Mouse (Mus musculus) bone marrow, adult 2 months (tissue): ENCODE measurements around the gene Serinc5. TPM values are rescaled to one million over a fixed set of nuclear protein-coding genes. Genes with fewer than 3 reads are reported as not detected.

ENCODE experiments used
- H3K27ac ChIP-seq: fragments of 200-500 bp; 2 replicates; pipeline ENCODE4 v1.5.1; 2012; ENCODE audit warnings: low read depth, mild to moderate bottlenecking, control low read depth, inconsistent platforms, low read length; ENCODE audit not compliant: control insufficient read depth, poor library complexity, insufficient read depth
- H3K4me1 ChIP-seq: fragments of 200-500 bp; 2 replicates; pipeline ENCODE4 v1.6.1; 2011; ENCODE audit warnings: low read length; ENCODE audit not compliant: control insufficient read depth, insufficient read depth
- H3K4me3 ChIP-seq: fragments of 200-500 bp; replicated peaks from 2 replicates; pipeline ENCODE3; 2011; ENCODE audit warnings: mild to moderate bottlenecking, low read depth, low read length, control low read depth; ENCODE audit not compliant: control insufficient read depth
- CTCF ChIP-seq: fragments of 200-500 bp; IDR thresholded peaks from 2 replicates; pipeline ENCODE4 v1.5.1; 2011; ENCODE audit warnings: low read length, control low read depth; ENCODE audit not compliant: control insufficient read depth, insufficient read depth
- POLR2A ChIP-seq: fragments of 200-500 bp; IDR thresholded peaks from 2 replicates; pipeline ENCODE4 v1.6.1; 2011; ENCODE audit warnings: low read depth, mild to moderate bottlenecking, control low read depth, low read length, borderline replicate concordance; ENCODE audit not compliant: control insufficient read depth
- WGBS: fragments of 180-500 bp; shearing (Covaris S2); methylation state at CpG from one replicate; pipeline ENCODE4 v1.1.7; 2018; 5-methylcytosine and 5-hydroxymethylcytosine counted together
- polyA plus RNA-seq: library from polyadenylated mRNA; stranded (reverse); fragments of >200 nt; gene quantifications from 2 replicates; pipeline ENCODE4 v1.2.4, GENCODE M21; 2011; ENCODE audit warnings: low replicate concordance; ENCODE audit not compliant: missing spikeins, insufficient read depth, insufficient read length

Gene Serinc5
- polyA plus RNA-seq, 1 experiment: 17.4 TPM

DNA sequence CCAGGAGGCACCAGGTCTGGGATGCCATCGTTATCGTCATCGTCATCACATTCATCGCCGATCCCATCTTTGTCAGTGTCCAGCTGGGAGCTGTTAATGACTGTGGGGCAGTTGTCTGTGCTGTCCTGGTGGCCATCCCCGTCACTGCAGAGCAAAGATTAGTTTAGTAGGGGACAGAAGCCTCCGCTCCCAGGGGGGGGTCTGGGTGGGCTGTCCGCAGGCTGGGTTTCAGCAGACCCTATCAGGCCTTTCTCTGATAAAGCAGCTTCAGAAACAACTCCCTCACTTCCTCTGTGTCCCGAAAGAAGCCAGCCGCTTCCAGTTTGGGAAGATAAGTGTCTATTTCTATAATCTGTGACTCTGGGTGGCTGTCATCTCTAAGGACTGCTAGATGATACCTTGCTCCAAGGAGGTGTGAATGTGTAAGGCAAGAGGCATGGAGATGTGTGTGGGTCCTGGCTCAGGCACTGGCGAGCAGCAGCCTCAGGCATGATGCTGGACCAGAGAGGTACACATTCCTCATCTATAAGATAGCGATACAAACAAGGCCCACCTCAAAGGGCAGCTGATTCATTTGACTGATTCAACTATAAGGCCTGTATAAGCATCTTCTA lies 147.2 kb downstream of the Serinc5 start:
- WGBS: 84% methylated on average over 12 of the region's 12 CpGs

DNA sequence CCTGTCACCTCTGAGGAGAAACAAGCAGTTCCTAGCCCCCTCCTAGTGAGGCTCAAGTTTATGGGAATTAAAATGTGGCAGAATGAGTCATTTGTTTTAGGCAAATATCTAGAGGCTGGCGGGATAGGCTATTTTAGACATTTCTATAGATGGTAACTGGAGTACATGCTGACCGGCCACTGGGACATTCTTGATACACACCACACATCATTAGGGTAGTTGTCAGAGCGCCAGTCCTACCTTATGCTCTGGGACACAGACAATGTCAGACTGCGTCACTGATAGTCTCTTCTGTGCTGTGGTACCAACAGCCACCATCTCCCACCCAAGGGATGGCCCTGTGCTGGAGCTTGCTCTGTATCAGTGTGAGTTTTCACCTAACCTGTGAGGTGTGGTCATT lies 148.2 kb downstream of the Serinc5 start:
- H3K4me3 ChIP-seq: no peak overlapping the region
- no peaks in the 10 kb centered on the region for H3K4me1 ChIP-seq
- H3K27ac ChIP-seq: no peak overlapping the region
- 74% methylated on average over 4 of the region's 4 CpGs for WGBS
- no peak for TF ChIP-seq CTCF
- TF ChIP-seq POLR2A: no peak

More for the DNA sequence above, 147.2 kb downstream of the Serinc5 start:
- Histone ChIP-seq H3K4me1 (no peaks in the 10 kb centered on the region), H3K27ac (no peak overlapping the region), H3K4me3 (no peak overlapping the region)
- TF ChIP-seq POLR2A (no peak), CTCF (no peak)

DNA sequence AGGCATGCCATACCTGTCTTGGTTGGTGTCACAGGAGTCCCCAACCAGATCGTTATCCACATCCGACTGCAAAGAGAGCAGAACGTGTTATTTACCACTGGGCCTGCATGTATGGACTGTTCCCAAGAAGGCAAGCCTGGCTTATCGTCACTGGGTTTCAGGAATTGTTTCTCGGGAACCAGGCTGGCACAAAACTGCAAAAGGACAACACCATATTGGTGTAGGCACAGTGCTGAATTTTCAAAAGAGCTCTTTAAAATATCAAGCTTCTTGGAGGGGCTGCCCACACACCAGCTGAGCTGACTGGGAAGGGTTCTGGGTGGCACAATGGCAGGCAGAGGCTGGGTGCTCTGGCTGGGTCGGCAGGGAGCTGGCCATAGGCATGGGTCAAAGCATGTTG lies 149.6 kb downstream of the Serinc5 start:
- Histone ChIP-seq H3K27ac (no peak overlapping the region), H3K4me1 (no peaks in the 10 kb centered on the region), H3K4me3 (no peak overlapping the region)
- TF ChIP-seq CTCF: no peak
- TF ChIP-seq POLR2A: no peak
- WGBS: 81% methylated on average over 6 of the region's 6 CpGs

Other genes starting within 250 kb of the Serinc5 start
- gene Ankrd34b, start 185.2 kb upstream of the Serinc5 start, polyA plus RNA-seq: 0.77 TPM in 1 of 2 replicates, not detected in the other
- gene Fam151b, start 127.1 kb upstream of the Serinc5 start, polyA plus RNA-seq: 7.2 TPM in 1 of 2 replicates, not detected in the other
- gene Zfyve16, start 80.2 kb upstream of the Serinc5 start, polyA plus RNA-seq: 1.8 and 5.2 TPM in 2 replicates
- gene Spz1, start 34.9 kb upstream of the Serinc5 start, polyA plus RNA-seq: not detected in 2 replicates
- gene Thbs4, start 183.7 kb downstream of the Serinc5 start, polyA plus RNA-seq: 1.2 TPM in 1 of 2 replicates, not detected in the other
- 2.9 and 5.4 TPM in 2 replicates for gene Mtx3, start 233.7 kb downstream of the Serinc5 start, polyA plus RNA-seq